Mouse (Mus musculus) bone marrow macrophage, adult 2 months (primary cell): ENCODE measurements around the gene Dhx40.

Source experiments
- CTCF ChIP-seq: IDR thresholded peaks from 2 replicates; pipeline ENCODE4 v1.5.1; 2012; ENCODE audit warnings: low read depth, mild to moderate bottlenecking, low read length, moderate library complexity
- POLR2A ChIP-seq: IDR thresholded peaks from 2 replicates; pipeline ENCODE4 v1.6.1; 2012; ENCODE audit warnings: mild to moderate bottlenecking, low read depth, low read length, borderline replicate concordance

GRCm38 (mm10) chr11:86734993-86735392 lies 72.6 kb downstream of the Dhx40 start:
- no peak for TF ChIP-seq CTCF
- TF ChIP-seq POLR2A: no peak
